Mouse (Mus musculus) effector memory CD4-positive, alpha-beta T cell, adult 7 months (primary cell): ENCODE results near the gene Nod2. TPM values are rescaled to one million over a fixed set of nuclear protein-coding genes. Genes with fewer than 3 reads are reported as not detected.

Source experiments
- polyA plus RNA-seq: library from polyadenylated mRNA; unstranded; fragments of 100-300 nt; shearing (Covaris generic); gene quantifications from one replicate; pipeline ENCODE4 v1.2.1, GENCODE M21; 2017

The Nod2 gene
- polyA plus RNA-seq, result 0.28 TPM

GRCm38 (mm10) chr8:88646837-88647778 is at the start of gene Nod2:
Nod2 (plus strand) TSS chr8:88647315.

GRCm38 (mm10) chr8:88635474-88636397 is 11.4 kb upstream of the Nod2 start, which contains the start of gene Snx20:
Snx20 (minus strand) TSS chr8:88636128.

GRCm38 (mm10) chr8:88696721-88697641 is 49.9 kb downstream of the Nod2 start, which contains the start of gene Cyld:
Cyld (plus strand) TSS chr8:88697028.

Other genes with a start within 250 kb of the Nod2 start
- gene Nkd1, start 126.0 kb upstream of the Nod2 start, polyA plus RNA-seq, result not detected
- 76.6 TPM for gene Snx20, start 11.2 kb upstream of the Nod2 start, polyA plus RNA-seq
- 126 TPM for gene Cyld, start 49.7 kb downstream of the Nod2 start, polyA plus RNA-seq